Mouse (Mus musculus) kidney, adult 2 months (tissue): Measurements from ENCODE around the gene Spred3.

ENCODE experiments used
- CTCF ChIP-seq: fragments of 200-500 bp; conservative IDR thresholded peaks from 2 replicates; pipeline ENCODE4 v1.5.1; 2011; ENCODE audit warnings: low read depth, mild to moderate bottlenecking, control low read depth, low read length, moderate library complexity, mixed read lengths; ENCODE audit not compliant: insufficient read depth, insufficient read length
- POLR2A ChIP-seq: fragments of 200-500 bp; IDR thresholded peaks from one replicate; pipeline ENCODE4 v1.6.1; 2011; ENCODE audit warnings: low read depth, low read length, control low read depth

DNA sequence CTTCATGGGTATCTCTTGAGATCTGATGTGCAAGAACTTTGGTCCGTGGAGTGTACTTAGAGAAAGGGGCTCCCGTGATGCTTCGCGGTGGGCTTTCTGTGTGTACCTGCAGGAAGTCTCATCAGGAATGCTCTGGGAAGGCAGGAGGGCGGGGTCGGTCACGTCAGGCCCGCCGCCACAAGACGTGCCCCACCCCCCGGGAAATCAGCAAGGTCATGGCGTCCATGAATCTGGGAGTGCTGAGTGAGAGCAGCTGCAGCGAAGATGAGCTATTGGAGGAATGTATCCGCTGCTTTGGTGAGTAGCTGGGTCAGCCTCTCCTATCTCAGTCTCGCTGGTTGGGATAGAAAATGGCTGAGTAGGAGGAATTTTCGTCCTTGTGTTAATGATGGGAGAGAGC is 32.8 kb downstream of the Spred3 start:
- TF ChIP-seq CTCF, result no peak
- no peak for TF ChIP-seq POLR2A
